Mouse (Mus musculus): ENCODE measurements around the gene Rrp12. TPM values are rescaled to one million over a fixed set of nuclear protein-coding genes. Genes with fewer than 3 reads are reported as not detected.
"Not testable (repeated sequence)": the region's sequence is repeated elsewhere in the genome, so short reads cannot be mapped to it uniquely, and the experiment has no call there.

Rrp12 gene
- polyA plus RNA-seq, 1 experiment from 2014 or later = 19.2 TPM

DNA sequence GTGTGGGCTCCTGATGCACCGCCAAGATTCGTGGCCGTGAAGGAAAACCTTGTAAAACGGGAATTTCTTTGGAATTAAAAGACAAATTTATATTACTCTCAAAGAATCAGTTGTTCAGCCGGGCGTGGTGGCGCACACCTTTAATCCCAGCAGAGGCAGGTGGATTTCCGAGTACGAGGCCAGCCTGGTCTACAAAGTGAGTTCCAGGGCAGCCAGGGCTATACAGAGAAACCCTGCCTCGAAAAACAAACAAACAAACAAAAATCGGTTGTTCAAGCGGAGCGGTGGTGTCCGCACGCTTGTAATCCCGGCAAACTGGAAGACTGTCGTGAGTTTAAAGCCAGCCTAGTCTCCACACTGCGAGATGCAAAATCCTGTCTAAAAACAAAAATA, 342 bp upstream of the Rrp12 start:
- peak overlapping the region; percentile 67 for H3K4me3 ChIP-seq (ENCODE audit: low read depth, low read length)
- H3K9ac ChIP-seq (ENCODE audit: low read depth, low read length) = peak overlapping the region; percentile 42; the same call in 1 of the 2 replicates
- H3K4me1 ChIP-seq (ENCODE audit: control insufficient read depth, insufficient read depth, low read length) = peaks cover 15% of the 10 kb centered on the region
- no peaks in the 10 kb centered on the region for H3K27me3 ChIP-seq (ENCODE audit: control insufficient read depth, insufficient read depth, low read depth, low read length)
- 12% methylated on average over 18 of the region's 18 CpGs for WGBS
- peak overlapping the region; percentile 86 for H3K4me2 ChIP-seq (ENCODE audit: low read length)
- ATAC-seq = peak; percentile 25; the same call in 1 of the 2 replicates
- H3K36me3 ChIP-seq (ENCODE audit: control insufficient read depth, insufficient read depth, low read length) = no peaks in the 10 kb centered on the region
- no peaks in the 10 kb centered on the region for H3K9me3 ChIP-seq (replicated peaks; ENCODE audit: control insufficient read depth, low read length, poor library complexity, severe bottlenecking)
- no peak overlapping the region for H3K27ac ChIP-seq (ENCODE audit: low read length)

DNA sequence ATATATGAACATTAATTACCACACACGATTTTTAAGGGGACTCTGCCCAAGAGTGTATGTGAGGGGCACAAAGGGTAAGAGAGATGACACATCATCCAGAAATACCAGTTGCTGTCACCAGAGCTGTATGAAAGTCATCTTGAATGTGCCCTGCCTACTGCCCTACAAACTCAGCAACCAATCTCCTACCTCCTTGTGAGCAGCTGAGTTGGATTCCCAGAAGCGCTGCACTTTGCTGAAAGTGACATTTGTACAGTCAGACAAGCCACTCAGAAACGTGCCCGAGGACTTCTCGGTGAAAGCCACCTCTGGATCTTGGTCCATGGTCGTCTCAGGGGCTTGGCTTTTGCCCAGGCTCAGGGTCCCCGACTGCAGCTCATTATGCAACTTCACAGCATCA, 1.0 kb downstream of the Rrp12 start:
- H3K9ac ChIP-seq (ENCODE audit: low read depth, low read length) = peak overlapping the region; percentile 56
- no peak overlapping the region for H3K27ac ChIP-seq (ENCODE audit: low read length)
- peak overlapping the region; percentile 67 for H3K4me3 ChIP-seq (ENCODE audit: low read depth, low read length)
- H3K9me3 ChIP-seq (replicated peaks; ENCODE audit: control insufficient read depth, low read length, poor library complexity, severe bottlenecking) = no peaks in the 10 kb centered on the region
- WGBS = 51% methylated on average over 7 of the region's 7 CpGs
- no peaks in the 10 kb centered on the region for H3K27me3 ChIP-seq (ENCODE audit: control insufficient read depth, insufficient read depth, low read depth, low read length)
- no peak for ATAC-seq
- H3K4me2 ChIP-seq (ENCODE audit: low read length) = peak overlapping the region; percentile 86
- H3K4me1 ChIP-seq (ENCODE audit: control insufficient read depth, insufficient read depth, low read length) = peaks cover 15% of the 10 kb centered on the region
- 0 out of 2 replicates have a peak, but pooled peaks cover 1% of the 10 kb centered on the region for H3K36me3 ChIP-seq (ENCODE audit: control insufficient read depth, insufficient read depth, low read length)

DNA sequence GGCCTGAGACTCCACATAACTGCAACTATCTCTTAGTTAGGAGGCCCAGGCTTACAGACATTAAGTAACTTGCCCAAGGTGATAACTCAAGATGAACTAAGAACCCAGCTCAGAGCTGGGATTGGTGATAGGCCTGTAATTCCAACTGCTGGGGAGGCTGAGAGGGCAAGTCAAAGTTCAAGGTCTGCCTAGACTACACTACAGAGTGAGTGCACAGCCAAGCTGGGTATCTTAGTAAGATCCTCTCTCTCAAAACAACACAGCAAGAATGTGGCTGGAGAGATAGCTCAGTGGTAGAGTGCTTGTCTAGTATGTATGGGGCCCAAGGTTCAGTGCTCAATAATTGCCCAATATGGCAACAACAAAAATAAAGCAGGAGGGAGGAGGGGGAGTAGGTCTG, 7.8 kb downstream of the Rrp12 start:
- H3K4me1 ChIP-seq (ENCODE audit: control insufficient read depth, insufficient read depth, low read length) = no peaks in the 10 kb centered on the region
- no peaks in the 10 kb centered on the region for H3K27me3 ChIP-seq (ENCODE audit: control insufficient read depth, insufficient read depth, low read depth, low read length)
- H3K4me2 ChIP-seq (ENCODE audit: low read length) = no peak overlapping the region
- H3K36me3 ChIP-seq (ENCODE audit: control insufficient read depth, insufficient read depth, low read length) = peaks cover 39% of the 10 kb centered on the region
- no peak overlapping the region for H3K9ac ChIP-seq (ENCODE audit: low read depth, low read length)
- H3K9me3 ChIP-seq (replicated peaks; ENCODE audit: control insufficient read depth, low read length, poor library complexity, severe bottlenecking) = no peaks in the 10 kb centered on the region
- no peak overlapping the region for H3K27ac ChIP-seq (ENCODE audit: low read length)
- no peak for ATAC-seq
- no peak overlapping the region for H3K4me3 ChIP-seq (ENCODE audit: low read depth, low read length)

DNA sequence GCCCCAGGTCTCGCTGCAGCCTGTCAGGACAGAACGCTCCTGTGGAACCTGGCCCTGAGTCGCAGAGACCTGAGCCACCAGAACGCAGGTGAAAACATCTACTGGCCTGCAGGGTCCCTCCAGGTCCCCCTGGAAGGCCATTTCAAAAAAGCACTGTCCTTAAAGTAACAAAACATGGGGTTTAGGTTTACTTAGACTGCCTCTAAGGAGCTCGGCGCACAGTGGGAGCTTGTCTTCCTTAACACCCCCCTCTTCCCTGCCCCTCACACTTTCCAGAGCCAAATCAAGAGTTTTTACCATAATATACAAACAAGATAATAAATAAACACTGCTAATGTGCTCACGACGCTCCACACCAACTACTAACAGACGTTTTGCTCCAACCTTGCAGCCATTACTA, 12.1 kb downstream of the Rrp12 start:
- no peak overlapping the region for H3K9ac ChIP-seq (ENCODE audit: low read depth, low read length)
- H3K27me3 ChIP-seq (ENCODE audit: control insufficient read depth, insufficient read depth, low read depth, low read length) = no peaks in the 10 kb centered on the region
- WGBS = 96% methylated on average over 9 of the region's 9 CpGs
- H3K4me2 ChIP-seq (ENCODE audit: low read length) = no peak overlapping the region
- H3K4me1 ChIP-seq (ENCODE audit: control insufficient read depth, insufficient read depth, low read length) = no peaks in the 10 kb centered on the region
- H3K36me3 ChIP-seq (ENCODE audit: control insufficient read depth, insufficient read depth, low read length) = peaks cover 42% of the 10 kb centered on the region
- no peaks in the 10 kb centered on the region for H3K9me3 ChIP-seq (replicated peaks; ENCODE audit: control insufficient read depth, low read length, poor library complexity, severe bottlenecking)
- ATAC-seq = no peak
- H3K27ac ChIP-seq (ENCODE audit: low read length) = no peak overlapping the region
- no peak overlapping the region for H3K4me3 ChIP-seq (ENCODE audit: low read depth, low read length)

DNA sequence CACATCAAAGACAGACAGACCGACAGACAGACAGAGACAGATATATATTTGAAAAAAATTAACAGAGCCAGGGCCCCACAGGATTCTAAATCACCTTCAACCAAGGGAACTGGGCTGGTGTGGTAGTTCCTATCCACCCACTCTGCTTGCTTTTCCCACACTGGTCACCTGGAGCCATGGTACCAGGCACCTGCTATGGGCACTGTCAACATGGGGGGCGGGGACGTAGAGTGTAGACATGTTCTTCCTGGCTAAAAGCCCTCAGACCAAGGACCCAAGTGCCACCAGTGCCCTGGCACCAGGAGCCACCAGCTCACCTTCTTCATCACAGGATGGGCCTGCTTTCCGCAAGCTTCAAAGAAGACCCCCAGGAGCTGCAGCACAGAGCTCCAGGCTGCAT, 14.1 kb downstream of the Rrp12 start:
- H3K27ac ChIP-seq (ENCODE audit: low read length) = no peak overlapping the region
- no peaks in the 10 kb centered on the region for H3K27me3 ChIP-seq (ENCODE audit: control insufficient read depth, insufficient read depth, low read depth, low read length)
- H3K36me3 ChIP-seq (ENCODE audit: control insufficient read depth, insufficient read depth, low read length) = peaks cover 40% of the 10 kb centered on the region
- ATAC-seq = no peak
- no peak overlapping the region for H3K4me2 ChIP-seq (ENCODE audit: low read length)
- no peaks in the 10 kb centered on the region for H3K9me3 ChIP-seq (replicated peaks; ENCODE audit: control insufficient read depth, low read length, poor library complexity, severe bottlenecking)
- 99% methylated on average over 4 of the region's 4 CpGs for WGBS
- no peak overlapping the region for H3K9ac ChIP-seq (ENCODE audit: low read depth, low read length)
- H3K4me3 ChIP-seq (ENCODE audit: low read depth, low read length) = no peak overlapping the region
- no peaks in the 10 kb centered on the region for H3K4me1 ChIP-seq (ENCODE audit: control insufficient read depth, insufficient read depth, low read length)

DNA sequence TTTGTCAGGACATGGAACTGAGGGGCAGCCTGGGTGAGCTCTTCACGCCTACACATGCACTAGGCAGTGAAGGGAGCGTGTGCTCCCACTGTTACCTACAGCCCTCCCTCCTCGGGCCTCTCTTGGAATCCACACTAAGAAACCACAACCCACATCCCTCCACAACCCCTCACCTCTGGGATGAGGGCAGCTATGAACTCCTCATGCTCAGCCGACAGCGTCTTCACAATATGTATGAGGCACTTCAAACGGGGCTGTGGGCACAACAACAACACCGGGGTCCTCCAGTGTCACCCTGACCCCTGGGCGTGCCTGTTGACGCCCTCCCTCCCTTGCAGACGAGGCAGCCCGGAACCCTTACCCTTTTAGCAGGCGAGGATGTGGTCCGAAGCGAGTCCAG, 21.6 kb downstream of the Rrp12 start:
- H3K9me3 ChIP-seq (replicated peaks; ENCODE audit: control insufficient read depth, low read length, poor library complexity, severe bottlenecking) = no peaks in the 10 kb centered on the region
- no peak overlapping the region for H3K27ac ChIP-seq (ENCODE audit: low read length)
- 95% methylated on average over 14 of the region's 14 CpGs for WGBS
- no peak for ATAC-seq
- no peaks in the 10 kb centered on the region for H3K4me1 ChIP-seq (ENCODE audit: control insufficient read depth, insufficient read depth, low read length)
- H3K9ac ChIP-seq (ENCODE audit: low read depth, low read length) = no peak overlapping the region
- H3K4me2 ChIP-seq (ENCODE audit: low read length) = no peak overlapping the region
- no peaks in the 10 kb centered on the region for H3K27me3 ChIP-seq (ENCODE audit: control insufficient read depth, insufficient read depth, low read depth, low read length)
- peaks cover 34% of the 10 kb centered on the region for H3K36me3 ChIP-seq (ENCODE audit: control insufficient read depth, insufficient read depth, low read length)
- H3K4me3 ChIP-seq (ENCODE audit: low read depth, low read length) = no peak overlapping the region

DNA sequence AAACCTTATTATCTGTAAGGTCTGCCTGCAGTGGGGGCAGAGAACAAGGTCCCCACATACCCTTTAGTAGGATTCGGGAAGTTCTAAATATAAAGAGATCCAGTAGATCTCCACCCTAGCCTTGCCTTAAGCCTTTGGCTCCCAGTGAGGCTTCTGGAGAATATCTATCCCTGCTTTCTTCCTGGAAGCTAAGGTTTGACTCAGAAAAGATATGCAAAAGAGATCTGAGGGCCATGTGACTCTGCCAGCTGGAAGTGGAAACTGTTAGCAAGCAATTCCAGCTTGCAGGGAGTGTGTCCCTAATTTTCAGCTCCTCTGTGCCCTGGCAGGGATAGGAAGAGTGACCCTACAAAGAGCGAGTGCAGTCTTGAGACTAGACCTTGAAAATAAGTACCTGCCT, 23.7 kb downstream of the Rrp12 start:
- H3K4me2 ChIP-seq (ENCODE audit: low read length) = no peak overlapping the region

DNA sequence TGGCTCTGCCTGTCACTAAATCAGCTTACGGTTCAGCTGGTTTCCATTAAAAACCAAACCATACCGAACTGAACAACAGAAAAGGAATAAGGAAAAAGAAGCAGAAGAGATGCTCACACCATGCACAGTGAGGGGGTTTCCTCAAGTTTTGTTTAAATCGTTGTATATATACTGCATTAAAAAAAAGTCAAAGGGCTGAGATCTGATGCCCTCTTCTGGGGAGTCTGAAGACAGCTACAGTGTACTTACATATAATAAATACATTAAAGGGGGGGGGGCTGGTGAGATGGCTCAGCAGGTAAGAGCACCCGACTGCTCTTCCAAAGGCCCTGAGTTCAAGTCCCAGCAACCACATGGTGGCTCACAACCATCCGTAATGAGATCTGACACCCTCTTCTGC, 26.0 kb downstream of the Rrp12 start:
- H3K9me3 ChIP-seq (replicated peaks; ENCODE audit: control insufficient read depth, low read length, poor library complexity, severe bottlenecking); H3K4me1 ChIP-seq (ENCODE audit: control insufficient read depth, insufficient read depth, low read length); H3K9ac ChIP-seq (ENCODE audit: low read depth, low read length); H3K27ac ChIP-seq (ENCODE audit: low read length); H3K4me3 ChIP-seq (ENCODE audit: low read depth, low read length); ATAC-seq; H3K27me3 ChIP-seq (ENCODE audit: control insufficient read depth, insufficient read depth, low read depth, low read length); H3K4me2 ChIP-seq (ENCODE audit: low read length): not testable (repeated sequence)
- H3K36me3 ChIP-seq (ENCODE audit: control insufficient read depth, insufficient read depth, low read length) = peaks cover 48% of the 10 kb centered on the region
- 87% methylated on average over 5 of the region's 5 CpGs for WGBS

More for the DNA sequence above, 23.7 kb downstream of the Rrp12 start:
- no peak for ATAC-seq
- no peaks in the 10 kb centered on the region for H3K4me1 ChIP-seq (ENCODE audit: control insufficient read depth, insufficient read depth, low read length)
- no peaks in the 10 kb centered on the region for H3K27me3 ChIP-seq (ENCODE audit: control insufficient read depth, insufficient read depth, low read depth, low read length)
- H3K9me3 ChIP-seq (replicated peaks; ENCODE audit: control insufficient read depth, low read length, poor library complexity, severe bottlenecking) = no peaks in the 10 kb centered on the region
- peaks cover 41% of the 10 kb centered on the region for H3K36me3 ChIP-seq (ENCODE audit: control insufficient read depth, insufficient read depth, low read length)
- no peak overlapping the region for H3K4me3 ChIP-seq (ENCODE audit: low read depth, low read length)
- H3K9ac ChIP-seq (ENCODE audit: low read depth, low read length) = no peak overlapping the region
- H3K27ac ChIP-seq (ENCODE audit: low read length) = no peak overlapping the region
- 96% methylated on average over 2 of the region's 2 CpGs for WGBS

DNA sequence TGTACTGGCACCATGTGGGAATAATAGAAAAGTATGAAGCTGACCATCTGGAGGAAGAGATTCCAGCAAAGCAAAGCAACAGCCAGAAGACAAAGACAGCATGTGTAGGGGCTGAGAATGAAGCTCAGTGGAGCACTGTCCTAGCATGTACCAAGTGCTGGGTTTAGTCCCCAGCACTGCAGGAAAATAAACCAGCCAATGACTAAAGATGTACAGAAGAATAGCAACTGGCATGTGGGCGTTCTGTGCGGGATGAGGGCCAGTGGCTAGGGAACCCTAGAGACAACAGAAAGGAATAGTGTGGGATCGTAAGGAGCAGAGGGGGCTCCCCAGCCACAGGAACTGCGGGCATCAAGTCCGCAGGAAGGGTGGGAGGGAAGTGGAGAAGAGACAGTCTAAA, 26.7 kb downstream of the Rrp12 start:
- WGBS = 95% methylated on average over 5 of the region's 5 CpGs
- no peak for ATAC-seq

DNA sequence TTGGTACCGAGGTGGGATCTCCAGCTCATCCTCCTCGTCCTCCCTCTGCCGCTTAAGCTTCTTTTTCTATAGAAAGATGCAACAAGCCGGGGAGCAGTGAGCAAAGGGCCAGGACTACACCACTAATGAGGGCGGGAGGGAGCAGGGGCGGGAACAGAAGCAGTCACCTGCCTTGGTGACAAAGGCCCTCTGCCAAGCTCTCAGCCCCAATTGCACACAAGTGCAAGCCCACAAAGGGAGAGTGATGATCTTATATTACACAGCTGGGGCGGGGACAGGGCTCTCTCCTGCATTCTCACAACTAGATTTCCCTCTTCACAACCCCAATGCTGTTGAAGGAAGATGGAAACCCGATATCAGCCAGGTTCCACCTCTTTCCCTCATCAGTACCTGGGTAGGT, 29.3 kb downstream of the Rrp12 start:
- 88% methylated on average over 8 of the region's 8 CpGs for WGBS
- Histone ChIP-seq H3K27me3 (ENCODE audit: control insufficient read depth, insufficient read depth, low read depth, low read length) (no peaks in the 10 kb centered on the region), H3K27ac (ENCODE audit: low read length) (no peak overlapping the region), H3K4me3 (ENCODE audit: low read depth, low read length) (no peak overlapping the region), H3K9ac (ENCODE audit: low read depth, low read length) (no peak overlapping the region), H3K4me1 (ENCODE audit: control insufficient read depth, insufficient read depth, low read length) (no peaks in the 10 kb centered on the region), H3K4me2 (ENCODE audit: low read length) (no peak overlapping the region), H3K36me3 (ENCODE audit: control insufficient read depth, insufficient read depth, low read length) (peaks cover 47% of the 10 kb centered on the region), H3K9me3 (replicated peaks; ENCODE audit: control insufficient read depth, low read length, poor library complexity, severe bottlenecking) (no peaks in the 10 kb centered on the region)
- ATAC-seq = no peak

More for the DNA sequence above, 26.7 kb downstream of the Rrp12 start:
- Histone ChIP-seq H3K4me3 (ENCODE audit: low read depth, low read length) (no peak overlapping the region), H3K36me3 (ENCODE audit: control insufficient read depth, insufficient read depth, low read length) (peaks cover 45% of the 10 kb centered on the region), H3K27ac (ENCODE audit: low read length) (no peak overlapping the region), H3K27me3 (ENCODE audit: control insufficient read depth, insufficient read depth, low read depth, low read length) (no peaks in the 10 kb centered on the region), H3K9me3 (replicated peaks; ENCODE audit: control insufficient read depth, low read length, poor library complexity, severe bottlenecking) (no peaks in the 10 kb centered on the region), H3K9ac (ENCODE audit: low read depth, low read length) (no peak overlapping the region), H3K4me1 (ENCODE audit: control insufficient read depth, insufficient read depth, low read length) (no peaks in the 10 kb centered on the region), H3K4me2 (ENCODE audit: low read length) (no peak overlapping the region)
